Mouse (Mus musculus): Measurements from ENCODE around the gene Ankib1. TPM values are rescaled to one million over a fixed set of nuclear protein-coding genes. Genes with fewer than 3 reads are reported as not detected.
"Not testable (repeated sequence)": the region's sequence is repeated elsewhere in the genome, so short reads cannot be mapped to it uniquely, and the experiment has no call there.

Ankib1 gene
- polyA plus RNA-seq, 1 experiment from 2014 or later = 35.3 TPM

- POLR2A ChIA-PET = no interaction called here
- CTCF ChIA-PET = interaction anchor here (0.9 to 1.5 kb wide), 4 partner anchors 8 to 14 kb away, joined by 3 to 4 read pairs (median 3); no protein-coding TSS in a partner anchor
- no peak for TF ChIP-seq CTCF (IDR thresholded peaks at IDR 0.05)
- ATAC-seq = no peak
- DNase-seq (ENCODE audit: low read depth, low spot score) = no peak
- no peaks in the 10 kb centered on the region for H3K27me3 ChIP-seq
- in situ Hi-C loops (cut with MboI; ENCODE audit: low pct_unique_long_range_greater_than_20kb) = no loop called here
Observed at GRCm38 (mm10) chr5:3791048-3791447, 11.7 kb downstream of the Ankib1 start.

GRCm38 (mm10) chr5:3787548-3787947, 15.2 kb downstream of the Ankib1 start:
- TF ChIP-seq CTCF (IDR thresholded peaks at IDR 0.05) = no peak
- ChIA-PET POLR2A (interaction anchor here (1.6 kb wide), 1 partner anchor 15 kb away, joined by 5 read pairs; the partner anchor contains the start of genes Ankib1 and Krit1), CTCF (interaction anchor here (0.9 to 1.3 kb wide), 3 partner anchors 11 to 17 kb away, joined by 3 to 4 read pairs (median 4); no protein-coding TSS in a partner anchor)
- ATAC-seq (peak; percentile 97), DNase-seq (ENCODE audit: low read depth, low spot score) (peak; percentile 48)
- in situ Hi-C loops (cut with MboI; ENCODE audit: low pct_unique_long_range_greater_than_20kb) = no loop called here
- H3K27me3 ChIP-seq = no peaks in the 10 kb centered on the region

- H3K27me3 ChIP-seq = no peaks in the 10 kb centered on the region
- ChIA-PET POLR2A (interaction anchor here (1.3 to 1.7 kb wide), 2 partner anchors 12 to 18 kb away, joined by 3 to 4 read pairs; partner anchors contain the start of gene Krit1), CTCF (interaction anchor here (1.6 to 4.3 kb wide), 2 partner anchors 12 to 21 kb away, joined by 4 to 16 read pairs; no protein-coding TSS in a partner anchor)
- TF ChIP-seq CTCF (IDR thresholded peaks at IDR 0.05) = no peak
- ATAC-seq (no peak), DNase-seq (ENCODE audit: low read depth, low spot score) (no peak)
- in situ Hi-C loops (cut with MboI; ENCODE audit: low pct_unique_long_range_greater_than_20kb) = no loop called here
Observed at GRCm38 (mm10) chr5:3784751-3785496, 17.8 kb downstream of the Ankib1 start.

GRCm38 (mm10) chr5:3783947-3784681, 18.6 kb downstream of the Ankib1 start:
- POLR2A ChIA-PET = interaction anchor here (1.3 to 1.7 kb wide), 2 partner anchors 11 to 19 kb away, joined by 3 to 4 read pairs; partner anchors contain the start of gene Krit1
- in situ Hi-C loops (cut with MboI; ENCODE audit: low pct_unique_long_range_greater_than_20kb) = no loop called here
- H3K27me3 ChIP-seq = no peaks in the 10 kb centered on the region
- no peak for TF ChIP-seq CTCF (IDR thresholded peaks at IDR 0.05)
- no peak for DNase-seq (ENCODE audit: low read depth, low spot score)
- CTCF ChIA-PET = interaction anchor here (4.3 kb wide), 1 partner anchor 11 kb away, joined by 16 read pairs; no protein-coding TSS in a partner anchor
- no peak for ATAC-seq

- H3K27me3 ChIP-seq = no peaks in the 10 kb centered on the region
- peak; percentile 56 for TF ChIP-seq CTCF (IDR thresholded peaks at IDR 0.05)
- DNase-seq (ENCODE audit: low read depth, low spot score) (no peak), ATAC-seq (no peak)
- POLR2A ChIA-PET = no interaction called here
- CTCF ChIA-PET = interaction anchor here (0.7 to 4.3 kb wide), 2 partner anchors 9 to 12 kb away, joined by 3 to 16 read pairs; no protein-coding TSS in a partner anchor
- in situ Hi-C loops (cut with MboI; ENCODE audit: low pct_unique_long_range_greater_than_20kb) = no loop called here
Observed at GRCm38 (mm10) chr5:3782670-3783069, 20.1 kb downstream of the Ankib1 start.

- no peaks in the 10 kb centered on the region for H3K27me3 ChIP-seq
- ChIA-PET POLR2A (no interaction called here), CTCF (interaction anchor here (0.8 kb wide), 1 partner anchor 14 kb away, joined by 3 read pairs; no protein-coding TSS in a partner anchor)
- DNase-seq (ENCODE audit: low read depth, low spot score) = no peak
- in situ Hi-C loops (cut with MboI; ENCODE audit: low pct_unique_long_range_greater_than_20kb) = no loop called here
- no peak for ATAC-seq
- TF ChIP-seq CTCF (IDR thresholded peaks at IDR 0.05) = no peak
Observed at GRCm38 (mm10) chr5:3772017-3772416, 30.7 kb downstream of the Ankib1 start.

- ATAC-seq (no peak), DNase-seq (ENCODE audit: low read depth, low spot score) (no peak)
- in situ Hi-C loops (cut with MboI; ENCODE audit: low pct_unique_long_range_greater_than_20kb) = no loop called here
- no peak for TF ChIP-seq CTCF (IDR thresholded peaks at IDR 0.05)
- ChIA-PET CTCF (interaction anchor here (0.8 to 1.4 kb wide), 2 partner anchors 11 to 14 kb away, joined by 3 read pairs; no protein-coding TSS in a partner anchor), POLR2A (no interaction called here)
- no peaks in the 10 kb centered on the region for H3K27me3 ChIP-seq
Observed at GRCm38 (mm10) chr5:3771512-3771911, 31.2 kb downstream of the Ankib1 start.

- POLR2A ChIA-PET = interaction anchor here (0.5 kb wide), 1 partner anchor 105 kb away, joined by 4 read pairs; no protein-coding TSS in a partner anchor
- H3K27me3 ChIP-seq; CTCF ChIA-PET; ATAC-seq; DNase-seq (ENCODE audit: low read depth, low spot score); in situ Hi-C loops (cut with MboI; ENCODE audit: low pct_unique_long_range_greater_than_20kb): not testable (repeated sequence)
Observed at GRCm38 (mm10) chr5:3750536-3750935, 52.2 kb downstream of the Ankib1 start.

- ATAC-seq; H3K27me3 ChIP-seq; in situ Hi-C loops (cut with MboI; ENCODE audit: low pct_unique_long_range_greater_than_20kb); CTCF ChIA-PET; DNase-seq (ENCODE audit: low read depth, low spot score); POLR2A ChIA-PET: not testable (repeated sequence)
Observed at GRCm38 (mm10) chr5:3732846-3733245, 69.9 kb downstream of the Ankib1 start.

- ChIA-PET CTCF (interaction anchor here (1.3 kb wide), 1 partner anchor 25 kb away, joined by 3 read pairs; no protein-coding TSS in a partner anchor), POLR2A (interaction anchor here (0.7 to 0.8 kb wide), 2 partner anchors 24 to 27 kb away, joined by 3 to 4 read pairs; no protein-coding TSS in a partner anchor)
- ATAC-seq (no peak), DNase-seq (ENCODE audit: low read depth, low spot score) (no peak)
- TF ChIP-seq CTCF (IDR thresholded peaks at IDR 0.05) = no peak
- H3K27me3 ChIP-seq = no peaks in the 10 kb centered on the region
- in situ Hi-C loops (cut with MboI; ENCODE audit: low pct_unique_long_range_greater_than_20kb) = no loop called here
Observed at GRCm38 (mm10) chr5:3728820-3729219, 73.9 kb downstream of the Ankib1 start.
